Mouse (Mus musculus) mature B cell (primary cell): ENCODE measurements around the gene Olfr715.
"Not testable (repeated sequence)": the region's sequence is repeated elsewhere in the genome, so short reads cannot be mapped to it uniquely, and the experiment has no call there.

Experiments used
- in situ Hi-C: fragments of 300-500 bp; cut with MboI; formaldehyde crosslinking; loops from 2 replicates; pipeline ENCODE4 v1.14.3; 2019

Gene Olfr715

GRCm38 (mm10) chr7:107130983-107131382, at the start of gene Olfr715:
Olfr715 (minus strand) TSS chr7:107131083.
- in situ Hi-C loops, result not testable (repeated sequence)

DNA sequence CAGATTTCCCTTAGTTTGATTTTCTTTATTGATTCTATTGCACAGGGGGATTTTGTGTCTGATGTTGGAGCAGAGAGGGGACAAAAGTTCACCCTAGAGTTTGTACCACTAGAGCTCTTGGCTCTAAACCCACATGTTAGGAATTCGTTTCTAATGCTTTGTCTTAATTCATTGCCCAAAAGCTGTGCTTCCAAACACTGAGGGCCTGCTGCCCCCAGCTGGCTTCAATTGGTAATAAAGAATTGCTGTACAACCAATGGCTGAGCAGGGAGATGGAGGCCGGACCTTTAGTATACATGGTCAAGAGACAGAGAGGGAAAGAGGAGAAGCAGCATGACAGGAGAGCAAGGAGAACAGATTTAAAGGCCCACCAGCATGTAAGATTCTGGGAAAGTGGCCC, 49.5 kb upstream of the Olfr715 start:
- in situ Hi-C loops, result no loop called here

DNA sequence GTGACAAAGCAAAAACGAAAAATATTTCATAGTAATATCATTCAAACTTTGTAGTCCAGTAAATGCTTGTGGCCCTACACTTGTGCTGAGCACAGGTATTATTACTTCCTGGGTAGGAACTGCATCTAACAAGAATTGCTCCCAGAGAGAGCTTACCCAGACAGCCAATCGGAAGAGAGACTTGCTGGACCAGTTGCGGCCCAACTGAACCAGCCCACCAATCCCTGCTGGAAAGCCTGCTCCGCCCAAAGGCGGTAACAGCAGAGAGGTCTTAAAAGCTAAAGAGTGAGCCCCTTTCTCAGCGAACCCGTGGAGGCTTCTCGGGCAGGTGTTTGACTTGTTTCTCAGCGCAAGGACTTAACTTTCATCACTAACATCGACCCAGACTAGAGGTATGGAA, 35.8 kb upstream of the Olfr715 start, which contains the start of gene Nlrp14:
Gene Nlrp14, plus strand, starts transcription at position 301 of the 400 bp plus-strand sequence.
- in situ Hi-C loops, result no loop called here

DNA sequence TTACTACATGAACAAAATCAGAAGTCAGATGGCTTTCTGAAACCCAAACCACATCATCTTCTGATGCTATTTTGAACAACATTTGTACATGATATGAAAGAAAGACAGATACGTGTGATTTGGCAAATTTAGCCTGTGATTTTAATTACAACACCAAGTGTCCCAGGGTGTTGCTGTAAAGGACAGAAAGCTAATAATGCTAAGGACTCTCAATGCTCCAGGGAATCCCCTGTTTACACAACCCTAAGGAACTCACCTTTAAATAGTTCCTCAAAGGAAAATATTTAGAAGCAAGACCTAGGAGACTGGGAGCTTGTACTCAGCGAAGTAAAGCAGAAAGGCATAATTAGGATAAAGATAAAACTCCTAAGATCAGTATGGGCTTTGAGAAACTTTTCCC, 7.1 kb upstream of the Olfr715 start, which contains the start of gene Olfr716:
Gene Olfr716, plus strand, starts transcription at position 301 of the 400 bp plus-strand sequence.
- in situ Hi-C loops, result not testable (repeated sequence)

- in situ Hi-C loops, result not testable (repeated sequence)
These were observed 20.6 kb downstream of the Olfr715 start, which contains the start of gene Olfr715b for GRCm38 (mm10) chr7:107110269-107110668. Olfr715b (minus strand) TSS chr7:107110369.

DNA sequence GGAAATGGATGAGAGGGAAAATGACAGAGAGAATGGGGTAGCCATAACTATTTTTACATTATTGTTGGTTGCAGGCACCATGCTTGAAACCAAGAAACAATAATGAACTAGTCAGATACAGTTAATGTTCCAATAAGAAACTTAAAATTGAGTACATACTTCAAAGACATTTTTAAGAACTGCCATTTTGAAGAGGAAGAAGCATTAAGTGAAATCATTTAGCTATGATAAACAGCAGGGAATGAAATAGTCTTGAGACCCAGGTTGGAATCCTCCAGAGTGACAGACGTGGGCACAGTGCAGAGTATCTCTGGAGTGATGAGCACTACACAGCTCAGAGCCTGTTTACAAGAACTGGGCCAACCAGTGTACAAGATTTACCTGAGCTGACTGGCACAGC, 38.0 kb downstream of the Olfr715 start, which contains the start of gene Olfr17:
Gene Olfr17, plus strand, starts transcription at position 301 of the 400 bp plus-strand sequence.
- in situ Hi-C loops, result no loop called here
